Mouse (Mus musculus): ENCODE data around the gene Nutm1. TPM values are rescaled to one million over a fixed set of nuclear protein-coding genes. Genes with fewer than 3 reads are reported as not detected.

Nutm1 gene
- polyA plus RNA-seq, 1 experiment from 2014 or later = not detected

DNA sequence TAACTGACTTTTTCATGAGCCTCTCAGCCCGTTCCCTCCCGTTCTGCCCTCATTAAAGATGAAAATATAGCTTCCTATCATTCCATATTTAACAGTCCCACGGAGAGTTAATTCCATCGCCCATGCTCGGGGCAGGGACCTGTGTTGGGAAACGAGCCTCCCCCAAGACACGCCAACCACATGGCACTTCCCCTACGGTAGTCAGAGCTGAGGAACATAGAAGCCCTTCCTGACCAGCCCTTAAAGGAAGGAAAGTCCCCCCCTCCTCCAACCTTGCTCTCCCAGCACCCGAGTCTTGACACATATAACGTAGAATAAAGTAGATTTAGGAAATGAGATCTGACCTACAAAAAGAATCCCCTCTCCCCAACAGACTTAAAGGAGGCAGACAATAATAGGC lies 11.8 kb downstream of the Nutm1 start:
- peaks cover 8% of the 10 kb centered on the region for H3K36me3 ChIP-seq (ENCODE audit: control insufficient read depth, insufficient read depth, low read length)
- H3K4me3 ChIP-seq (ENCODE audit: low read depth, low read length) = no peak overlapping the region
- no peaks in the 10 kb centered on the region for H3K9me3 ChIP-seq (ENCODE audit: control insufficient read depth, low read depth, low read length)
- no peaks in the 10 kb centered on the region for H3K27me3 ChIP-seq (ENCODE audit: control insufficient read depth, insufficient read depth, low read length)
- no peaks in the 10 kb centered on the region for H3K4me1 ChIP-seq (ENCODE audit: control insufficient read depth, insufficient read depth, low read length)
- no peak overlapping the region for H3K27ac ChIP-seq (ENCODE audit: low read length)
- H3K9ac ChIP-seq (replicated peaks; ENCODE audit: low read depth, low read length) = no peak overlapping the region
- H3K4me2 ChIP-seq (replicated peaks; ENCODE audit: low read depth, low read length) = no peak overlapping the region
- ATAC-seq (ENCODE audit: insufficient number of reproducible peaks, insufficient read depth, low FRiP score, low read depth) = no peak
- WGBS = 78% methylated on average over 10 of the region's 10 CpGs

DNA sequence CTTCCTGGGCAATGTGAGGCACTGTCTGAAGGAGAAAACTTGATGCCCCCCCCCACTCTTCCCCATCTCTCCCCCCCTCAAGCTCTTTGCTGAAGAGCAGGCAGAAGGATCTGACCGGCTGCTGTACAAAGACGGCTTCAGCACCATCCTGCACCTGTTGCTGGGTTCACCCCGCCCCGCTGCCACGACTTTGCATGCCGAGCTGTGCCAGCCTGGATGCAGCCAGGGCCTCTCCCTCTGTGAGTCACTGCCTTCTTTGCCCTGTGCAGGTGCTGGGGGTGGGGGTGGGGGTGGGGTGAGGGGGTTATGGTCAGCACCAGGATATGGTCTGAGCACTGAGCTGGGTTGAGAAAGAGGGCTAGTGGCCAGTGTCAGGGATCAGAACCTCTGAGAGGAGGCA lies 12.9 kb downstream of the Nutm1 start:
- ATAC-seq (ENCODE audit: insufficient number of reproducible peaks, insufficient read depth, low FRiP score, low read depth) = 0 out of 2 replicates have a peak, but pooled peaks have one; percentile 42
- Histone ChIP-seq H3K4me1 (ENCODE audit: control insufficient read depth, insufficient read depth, low read length) (no peaks in the 10 kb centered on the region), H3K4me2 (replicated peaks; ENCODE audit: low read depth, low read length) (no peak overlapping the region), H3K9ac (replicated peaks; ENCODE audit: low read depth, low read length) (no peak overlapping the region), H3K27ac (ENCODE audit: low read length) (no peak overlapping the region), H3K4me3 (ENCODE audit: low read depth, low read length) (no peak overlapping the region), H3K36me3 (ENCODE audit: control insufficient read depth, insufficient read depth, low read length) (peaks cover 8% of the 10 kb centered on the region), H3K27me3 (ENCODE audit: control insufficient read depth, insufficient read depth, low read length) (no peaks in the 10 kb centered on the region), H3K9me3 (ENCODE audit: control insufficient read depth, low read depth, low read length) (no peaks in the 10 kb centered on the region)
- 64% methylated on average over 6 of the region's 6 CpGs for WGBS

GRCm38 (mm10) chr2:112245307-112245706 lies 13.8 kb downstream of the Nutm1 start:
- H3K4me3 ChIP-seq (ENCODE audit: low read depth, low read length) = no peak overlapping the region
- no peak overlapping the region for H3K27ac ChIP-seq (ENCODE audit: low read length)
- H3K9ac ChIP-seq (replicated peaks; ENCODE audit: low read depth, low read length) = no peak overlapping the region
- H3K4me1 ChIP-seq (ENCODE audit: control insufficient read depth, insufficient read depth, low read length) = no peaks in the 10 kb centered on the region; the same call in 1 of the 2 replicates
- H3K9me3 ChIP-seq (ENCODE audit: control insufficient read depth, low read depth, low read length) = no peaks in the 10 kb centered on the region
- 70% methylated on average over 5 of the region's 5 CpGs for WGBS
- H3K4me2 ChIP-seq (replicated peaks; ENCODE audit: low read depth, low read length) = no peak overlapping the region
- H3K36me3 ChIP-seq (ENCODE audit: control insufficient read depth, insufficient read depth, low read length) = peaks cover 8% of the 10 kb centered on the region
- ATAC-seq (ENCODE audit: insufficient number of reproducible peaks, insufficient read depth, low FRiP score, low read depth) = peak; percentile 28; the same call in 1 of the 2 replicates
- no peaks in the 10 kb centered on the region for H3K27me3 ChIP-seq (ENCODE audit: control insufficient read depth, insufficient read depth, low read length)

GRCm38 (mm10) chr2:112241787-112242186 lies 17.3 kb downstream of the Nutm1 start:
- Histone ChIP-seq H3K9me3 (ENCODE audit: control insufficient read depth, low read depth, low read length) (no peaks in the 10 kb centered on the region), H3K27me3 (ENCODE audit: control insufficient read depth, insufficient read depth, low read length) (no peaks in the 10 kb centered on the region), H3K36me3 (ENCODE audit: control insufficient read depth, insufficient read depth, low read length) (peaks cover 3% of the 10 kb centered on the region; the same call in 1 of the 2 replicates), H3K4me2 (replicated peaks; ENCODE audit: low read depth, low read length) (no peak overlapping the region), H3K4me1 (ENCODE audit: control insufficient read depth, insufficient read depth, low read length) (no peaks in the 10 kb centered on the region; the same call in 1 of the 2 replicates), H3K9ac (replicated peaks; ENCODE audit: low read depth, low read length) (no peak overlapping the region), H3K4me3 (ENCODE audit: low read depth, low read length) (no peak overlapping the region), H3K27ac (ENCODE audit: low read length) (no peak overlapping the region)
- 74% methylated on average over 14 of the region's 14 CpGs for whole genome bisulfite sequencing
- no peak for ATAC-seq (ENCODE audit: insufficient number of reproducible peaks, insufficient read depth, low FRiP score, low read depth)

DNA sequence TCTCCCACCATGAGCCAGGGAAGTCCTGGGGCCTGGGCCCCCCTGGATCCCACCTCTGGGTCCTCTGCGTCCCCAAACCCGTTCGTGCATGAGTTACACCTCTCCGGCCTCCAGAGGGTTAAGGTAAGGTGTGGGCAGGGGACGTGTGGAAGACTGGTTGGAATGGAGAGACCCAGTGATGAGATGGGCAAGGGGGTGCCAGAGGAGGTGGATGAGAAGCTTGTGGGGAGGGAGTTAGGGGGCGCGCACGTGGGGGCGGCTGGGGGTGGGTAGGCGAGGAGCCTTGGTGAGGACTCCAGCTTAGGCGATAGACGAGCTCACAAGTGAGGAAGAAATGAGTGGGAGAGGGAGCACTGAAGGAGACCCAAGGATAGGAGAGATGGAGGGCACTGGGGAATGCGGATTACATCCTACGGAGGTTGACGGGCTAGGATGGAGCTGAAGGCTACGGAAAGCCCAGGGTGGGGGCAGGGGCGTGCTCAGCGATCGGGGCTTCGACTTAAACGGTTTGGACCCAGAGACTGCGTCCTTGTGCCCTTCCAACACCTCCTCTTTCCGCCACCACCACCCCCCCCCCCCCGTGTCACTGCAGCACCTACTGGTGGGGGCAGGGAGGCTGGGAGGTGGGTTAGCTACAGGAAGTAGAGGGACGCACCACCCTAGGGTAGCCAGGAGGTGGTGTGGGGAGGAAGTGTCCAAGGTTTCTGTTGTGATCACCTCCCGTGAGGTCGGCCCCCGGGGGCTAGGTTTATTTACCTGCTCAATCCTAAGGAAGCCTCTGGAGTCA lies 19.0 kb downstream of the Nutm1 start:
- peak overlapping the region; percentile 73 for H3K4me3 ChIP-seq (ENCODE audit: low read depth, low read length)
- peaks cover 3% of the 10 kb centered on the region; the same call in 1 of the 2 replicates for H3K36me3 ChIP-seq (ENCODE audit: control insufficient read depth, insufficient read depth, low read length)
- under 1% methylated on average over 28 of the region's 28 CpGs for WGBS
- no peaks in the 10 kb centered on the region for H3K9me3 ChIP-seq (ENCODE audit: control insufficient read depth, low read depth, low read length)
- peak overlapping the region; percentile 65; the same call in 1 of the 2 replicates for H3K9ac ChIP-seq (replicated peaks; ENCODE audit: low read depth, low read length)
- H3K27ac ChIP-seq (ENCODE audit: low read length) = peak overlapping the region; percentile 95; the same call in 1 of the 2 replicates
- no peaks in the 10 kb centered on the region; the same call in 1 of the 2 replicates for H3K4me1 ChIP-seq (ENCODE audit: control insufficient read depth, insufficient read depth, low read length)
- no peaks in the 10 kb centered on the region for H3K27me3 ChIP-seq (ENCODE audit: control insufficient read depth, insufficient read depth, low read length)
- peak overlapping the region; percentile 86 for H3K4me2 ChIP-seq (replicated peaks; ENCODE audit: low read depth, low read length)
- peak; percentile 30 for ATAC-seq (ENCODE audit: insufficient number of reproducible peaks, insufficient read depth, low FRiP score, low read depth)

GRCm38 (mm10) chr2:112239212-112239934 lies 19.7 kb downstream of the Nutm1 start, which contains the start of gene Lpcat4:
TSS of gene Lpcat4 (plus strand) at chr2:112239468.
- no peaks in the 10 kb centered on the region; the same call in 1 of the 2 replicates for H3K4me1 ChIP-seq (ENCODE audit: control insufficient read depth, insufficient read depth, low read length)
- WGBS = under 1% methylated on average over 86 of the region's 94 CpGs
- no peaks in the 10 kb centered on the region for H3K27me3 ChIP-seq (ENCODE audit: control insufficient read depth, insufficient read depth, low read length)
- H3K4me2 ChIP-seq (replicated peaks; ENCODE audit: low read depth, low read length) = peak within 1 kb of the TSS; percentile 86
- peak; percentile 85 for ATAC-seq (ENCODE audit: insufficient number of reproducible peaks, insufficient read depth, low FRiP score, low read depth)
- H3K36me3 ChIP-seq (ENCODE audit: control insufficient read depth, insufficient read depth, low read length) = peaks cover under 1% of the 10 kb centered on the region; the same call in 1 of the 2 replicates
- H3K4me3 ChIP-seq (ENCODE audit: low read depth, low read length) = peak within 1 kb of the TSS; percentile 73
- H3K9me3 ChIP-seq (ENCODE audit: control insufficient read depth, low read depth, low read length) = no peaks in the 10 kb centered on the region
- peak within 1 kb of the TSS; percentile 65; the same call in 1 of the 2 replicates for H3K9ac ChIP-seq (replicated peaks; ENCODE audit: low read depth, low read length)
- H3K27ac ChIP-seq (ENCODE audit: low read length) = peak within 1 kb of the TSS; percentile 95

GRCm38 (mm10) chr2:112238006-112238405 lies 21.1 kb downstream of the Nutm1 start:
- no peak overlapping the region for H3K9ac ChIP-seq (replicated peaks; ENCODE audit: low read depth, low read length)
- WGBS = 8% methylated on average over 4 of the region's 4 CpGs
- no peak overlapping the region for H3K4me3 ChIP-seq (ENCODE audit: low read depth, low read length)
- H3K27ac ChIP-seq (ENCODE audit: low read length) = no peak overlapping the region
- H3K36me3 ChIP-seq (ENCODE audit: control insufficient read depth, insufficient read depth, low read length) = no peaks in the 10 kb centered on the region
- ATAC-seq (ENCODE audit: insufficient number of reproducible peaks, insufficient read depth, low FRiP score, low read depth) = no peak
- H3K9me3 ChIP-seq (ENCODE audit: control insufficient read depth, low read depth, low read length) = no peaks in the 10 kb centered on the region
- H3K27me3 ChIP-seq (ENCODE audit: control insufficient read depth, insufficient read depth, low read length) = no peaks in the 10 kb centered on the region
- H3K4me1 ChIP-seq (ENCODE audit: control insufficient read depth, insufficient read depth, low read length) = no peaks in the 10 kb centered on the region; the same call in 1 of the 2 replicates
- no peak overlapping the region; the same call in 1 of the 2 replicates for H3K4me2 ChIP-seq (replicated peaks; ENCODE audit: low read depth, low read length)

DNA sequence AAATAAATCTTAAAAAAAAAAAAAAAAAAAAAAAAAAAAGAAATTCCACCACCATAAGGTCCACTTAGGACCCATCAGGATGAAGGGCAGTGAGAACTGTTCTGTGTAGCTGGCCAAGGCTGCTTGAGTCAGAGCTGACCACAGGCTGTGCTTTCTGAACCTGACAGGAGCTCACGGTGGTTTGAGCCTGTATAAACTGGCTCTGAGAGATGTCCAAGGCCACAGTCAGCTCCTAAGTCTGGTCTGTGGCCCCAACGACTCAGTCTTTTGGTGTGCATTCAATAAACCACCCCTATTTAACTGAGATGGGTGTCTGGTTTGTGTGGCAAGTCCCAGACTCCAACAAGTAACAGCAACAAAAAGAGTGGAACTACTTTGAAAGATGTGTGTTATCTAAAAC lies 22.5 kb downstream of the Nutm1 start:
- Histone ChIP-seq H3K4me2 (replicated peaks; ENCODE audit: low read depth, low read length) (no peak overlapping the region), H3K27me3 (ENCODE audit: control insufficient read depth, insufficient read depth, low read length) (no peaks in the 10 kb centered on the region), H3K4me3 (ENCODE audit: low read depth, low read length) (no peak overlapping the region), H3K36me3 (ENCODE audit: control insufficient read depth, insufficient read depth, low read length) (no peaks in the 10 kb centered on the region), H3K9ac (replicated peaks; ENCODE audit: low read depth, low read length) (no peak overlapping the region), H3K4me1 (ENCODE audit: control insufficient read depth, insufficient read depth, low read length) (no peaks in the 10 kb centered on the region; the same call in 1 of the 2 replicates), H3K27ac (ENCODE audit: low read length) (no peak overlapping the region), H3K9me3 (ENCODE audit: control insufficient read depth, low read depth, low read length) (no peaks in the 10 kb centered on the region)
- no peak for ATAC-seq (ENCODE audit: insufficient number of reproducible peaks, insufficient read depth, low FRiP score, low read depth)
- WGBS = 85% methylated on average over 2 of the region's 2 CpGs
